Mouse (Mus musculus) liver, postnatal 0 days (tissue): ENCODE measurements at regions not wholly inside any gene's neighbourhood (a gene's known extent, or its start where the extent isn't known, plus 50 kb on each side); places are given as distances from the start of the nearest gene placed in this dataset.

Experiments used
- ATAC-seq: fragments of 200-750 bp; cut with Nextera tagmentation; 2 replicates; pipeline ENCODE4 v1.8.0; 2017; ENCODE audit warnings: mild to moderate bottlenecking, moderate library complexity
- DNase-seq: peaks from one replicate; pipeline ENCODE4 v3.0.0-alpha.2; 2016
- H3K27ac ChIP-seq: fragments of 300-500 bp; sonication (generic); 2 replicates; pipeline ENCODE4 v1.5.1; 2014; ENCODE audit warnings: antibody characterized with exemption, moderate library complexity, mild to moderate bottlenecking, low read depth
- H3K27me3 ChIP-seq: fragments of 300-500 bp; sonication (generic); 2 replicates; pipeline ENCODE4 v1.6.1; 2014; ENCODE audit warnings: low read length, control low read depth, mixed read lengths; ENCODE audit not compliant: insufficient read depth
- H3K36me3 ChIP-seq: fragments of 300-500 bp; sonication (generic); replicated peaks from 2 replicates; pipeline ENCODE4 v1.6.1; 2014; ENCODE audit warnings: mild to moderate bottlenecking, control low read depth, low read length, moderate library complexity, mixed read lengths; ENCODE audit not compliant: insufficient read depth
- H3K4me1 ChIP-seq: fragments of 300-500 bp; sonication (generic); 2 replicates; pipeline ENCODE4 v1.6.1; 2014; ENCODE audit warnings: antibody characterized with exemption, mild to moderate bottlenecking, control low read depth; ENCODE audit not compliant: insufficient read depth
- H3K4me2 ChIP-seq: fragments of 300-500 bp; sonication (generic); 2 replicates; pipeline ENCODE4 v1.6.1; 2014; ENCODE audit warnings: low read depth, mild to moderate bottlenecking, low read length, moderate library complexity, mixed read lengths
- H3K4me3 ChIP-seq: fragments of 300-500 bp; sonication (generic); 2 replicates; pipeline ENCODE4 v1.5.1; 2014; ENCODE audit warnings: low read depth, low read length
- H3K9ac ChIP-seq: fragments of 300-500 bp; sonication (generic); replicated peaks from 2 replicates; pipeline ENCODE4 v1.6.1; 2014; ENCODE audit warnings: mild to moderate bottlenecking, moderate library complexity
- H3K9me3 ChIP-seq: fragments of 300-500 bp; sonication (generic); 2 replicates; pipeline ENCODE4 v1.6.1; 2016; ENCODE audit warnings: mild to moderate bottlenecking, control low read depth, low read length, mixed read lengths
- CTCF ChIP-seq: sonication (generic); IDR thresholded peaks from 2 replicates; pipeline ENCODE4 v1.5.1; 2016; ENCODE audit warnings: antibody characterized with exemption, low read depth
- EP300 ChIP-seq: IDR thresholded peaks from 2 replicates; pipeline ENCODE4 v1.6.1; 2016; ENCODE audit warnings: antibody characterized with exemption, low read depth, mild to moderate bottlenecking
- WGBS: fragments of 180-500 bp; shearing (Covaris S2); extraction: QIAGEN DNeasy Blood & Tissue Kit; methylation state at CpG from one replicate; pipeline ENCODE4 v1.1.7; 2014; ENCODE audit not compliant: insufficient replicate concordance; 5-methylcytosine and 5-hydroxymethylcytosine counted together

- H3K36me3 ChIP-seq, result no peaks in the 10 kb centered on the region
- H3K4me1 ChIP-seq, result peaks cover 2% of the 10 kb centered on the region; the same call in 1 of the 2 replicates
- H3K9me3 ChIP-seq, result no peaks in the 10 kb centered on the region
- DNase-seq (no peak), ATAC-seq (no peak)
- no peaks in the 10 kb centered on the region for H3K27me3 ChIP-seq
- H3K4me2 ChIP-seq, result no peak overlapping the region
- 78% methylated on average over 11 of the region's 11 CpGs for WGBS
- H3K27ac ChIP-seq, result no peak overlapping the region
- no peak for TF ChIP-seq EP300
- no peak for TF ChIP-seq CTCF
- no peak overlapping the region for H3K4me3 ChIP-seq
- H3K9ac ChIP-seq, result no peak overlapping the region
Observed at GRCm38 (mm10) chr19:16061821-16062220, 70.8 kb upstream of the Gnaq start.

GRCm38 (mm10) chr19:16059026-16059425 is 73.6 kb upstream of the Gnaq start:
- H3K27me3 ChIP-seq, result no peaks in the 10 kb centered on the region
- no peak overlapping the region for H3K4me3 ChIP-seq
- DNase-seq, result no peak
- no peak overlapping the region for H3K4me2 ChIP-seq
- H3K36me3 ChIP-seq, result no peaks in the 10 kb centered on the region
- no peaks in the 10 kb centered on the region for H3K9me3 ChIP-seq
- ATAC-seq, result no peak
- 0 out of 2 replicates have a peak, but pooled peaks cover 2% of the 10 kb centered on the region for H3K4me1 ChIP-seq
- no peak overlapping the region for H3K9ac ChIP-seq
- no peak overlapping the region for H3K27ac ChIP-seq
- TF ChIP-seq EP300 (no peak), CTCF (no peak)
- whole genome bisulfite sequencing, result 79% methylated on average over 4 of the region's 4 CpGs

DNA sequence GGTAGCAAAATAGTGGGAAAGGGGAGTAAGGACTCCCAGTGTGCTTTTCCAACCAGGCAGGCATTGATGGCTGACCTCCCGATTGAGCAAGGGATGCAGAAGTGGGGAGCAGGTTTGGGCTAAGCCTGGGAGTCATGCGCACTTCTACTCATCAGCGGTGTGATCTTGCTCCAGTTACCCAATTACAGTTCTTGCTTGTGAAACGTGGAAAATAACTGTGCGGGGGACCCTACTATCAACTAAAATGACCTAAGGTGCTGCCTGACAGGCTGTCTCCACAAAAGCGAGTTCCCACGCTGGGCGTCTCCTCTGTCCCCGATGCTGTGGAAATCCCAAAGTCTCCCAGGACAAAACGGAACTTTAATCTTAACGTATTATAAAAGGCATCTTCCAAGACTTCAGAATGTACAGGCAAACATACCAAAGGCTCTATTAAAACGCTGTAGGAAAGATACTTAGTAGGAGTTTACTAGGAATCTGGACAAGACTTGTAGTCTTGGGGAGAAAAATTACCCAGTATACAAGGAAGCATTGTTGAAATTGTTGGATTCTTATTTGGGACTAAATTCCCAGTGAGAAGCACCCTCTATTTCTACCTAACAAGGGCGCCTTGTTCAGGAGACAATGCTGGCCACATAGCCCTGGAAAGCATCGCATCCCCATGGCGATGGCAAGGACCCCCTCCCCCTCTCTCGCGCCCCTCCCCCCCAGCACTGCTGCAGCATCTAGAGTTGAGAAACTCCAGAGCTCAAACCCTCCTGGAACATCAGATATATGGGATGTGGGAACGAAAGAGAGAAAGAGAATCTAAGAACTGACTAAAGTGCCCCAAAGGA is 65.6 kb upstream of the Cep78 start:
- peaks cover 2% of the 10 kb centered on the region; the same call in 1 of the 2 replicates for H3K4me1 ChIP-seq
- WGBS, result 30% methylated on average over 18 of the region's 18 CpGs
- peak overlapping the region; percentile 63 for H3K4me2 ChIP-seq
- DNase-seq, result no peak
- no peaks in the 10 kb centered on the region for H3K9me3 ChIP-seq
- H3K27me3 ChIP-seq, result no peaks in the 10 kb centered on the region
- H3K27ac ChIP-seq, result no peak overlapping the region
- H3K4me3 ChIP-seq, result peak overlapping the region; percentile 31
- H3K36me3 ChIP-seq, result no peaks in the 10 kb centered on the region
- no peak overlapping the region for H3K9ac ChIP-seq
- TF ChIP-seq EP300, result no peak
- ATAC-seq, result no peak

DNA sequence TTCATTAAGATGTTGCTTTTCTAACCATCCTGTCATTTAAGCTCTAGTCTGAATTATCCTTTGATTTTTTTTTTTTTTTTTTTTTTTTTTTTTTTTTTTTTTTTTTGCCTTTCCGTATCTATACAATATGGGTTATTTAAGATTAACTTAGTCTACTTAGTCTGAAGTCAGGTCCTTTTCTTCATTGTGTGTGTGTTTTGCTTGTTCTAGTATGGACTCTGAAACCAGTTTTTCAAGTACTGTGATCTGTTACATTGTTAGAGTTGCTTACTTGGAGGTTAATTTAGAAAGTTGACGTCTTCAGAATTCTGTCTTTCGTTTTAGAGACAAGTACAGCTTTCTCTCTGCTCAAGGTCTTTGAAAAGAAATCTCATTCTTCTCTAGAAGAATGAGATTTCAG is 64.9 kb upstream of the Cep78 start:
- Histone ChIP-seq H3K9me3 (no peaks in the 10 kb centered on the region), H3K36me3 (no peaks in the 10 kb centered on the region), H3K9ac (no peak overlapping the region), H3K4me2 (peak overlapping the region; percentile 63), H3K4me3 (peak overlapping the region; percentile 31), H3K27me3 (no peaks in the 10 kb centered on the region), H3K4me1 (peaks cover 2% of the 10 kb centered on the region; the same call in 1 of the 2 replicates), H3K27ac (no peak overlapping the region)
- ATAC-seq (no peak), DNase-seq (no peak)
- WGBS, result 49% methylated on average over 3 of the region's 3 CpGs
- TF ChIP-seq EP300, result no peak
- TF ChIP-seq CTCF, result no peak

DNA sequence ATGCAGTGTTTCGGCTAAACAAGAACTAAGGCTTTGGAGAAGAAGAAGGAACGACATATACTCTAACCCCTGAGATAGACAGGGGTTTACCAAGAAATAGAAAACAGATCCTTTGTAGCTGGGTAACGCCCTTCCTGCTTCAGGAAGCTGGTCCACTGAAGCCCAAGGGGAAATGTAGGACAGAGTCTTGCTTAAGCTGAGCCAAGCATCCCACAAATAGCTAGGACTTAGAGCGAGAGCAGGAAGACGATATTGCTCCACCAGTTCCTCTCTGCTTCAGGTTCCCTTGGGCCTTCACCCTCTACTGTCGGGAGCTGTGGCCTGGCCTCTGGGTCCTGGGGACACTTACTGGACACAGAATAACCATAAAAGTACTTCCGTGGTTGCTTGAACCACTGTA is 62.2 kb upstream of the Cep78 start:
- no peaks in the 10 kb centered on the region for H3K27me3 ChIP-seq
- no peak for DNase-seq
- no peak overlapping the region for H3K9ac ChIP-seq
- TF ChIP-seq CTCF, result no peak
- TF ChIP-seq EP300, result no peak
- no peak for ATAC-seq
- WGBS, result 46% methylated on average over 7 of the region's 7 CpGs
- no peaks in the 10 kb centered on the region for H3K36me3 ChIP-seq
- H3K4me3 ChIP-seq, result no peak overlapping the region
- peaks cover 2% of the 10 kb centered on the region; the same call in 1 of the 2 replicates for H3K4me1 ChIP-seq
- no peak overlapping the region for H3K4me2 ChIP-seq
- no peak overlapping the region for H3K27ac ChIP-seq
- H3K9me3 ChIP-seq, result no peaks in the 10 kb centered on the region

DNA sequence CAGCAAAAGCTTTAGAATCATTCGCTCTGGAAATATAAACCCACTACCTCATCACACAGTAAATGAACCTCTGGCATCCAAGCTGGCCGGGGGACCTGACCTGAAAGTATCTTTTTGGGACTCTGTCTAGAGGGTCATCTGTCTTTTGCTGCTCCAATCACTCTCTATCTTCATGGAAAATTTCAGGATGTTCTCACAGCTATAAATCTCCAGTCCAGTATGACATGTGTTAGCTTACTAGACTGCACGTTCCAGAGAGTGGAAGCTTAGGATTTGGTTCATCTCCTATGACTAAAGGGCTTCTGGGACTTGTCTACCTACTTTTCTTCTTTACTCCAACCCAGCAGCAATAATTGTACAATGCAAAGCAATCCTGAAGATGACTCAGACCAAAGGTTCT is 60.5 kb upstream of the Cep78 start:
- Histone ChIP-seq H3K4me3 (no peak overlapping the region), H3K27ac (no peak overlapping the region), H3K9me3 (no peaks in the 10 kb centered on the region), H3K36me3 (no peaks in the 10 kb centered on the region), H3K27me3 (no peaks in the 10 kb centered on the region), H3K9ac (no peak overlapping the region), H3K4me2 (no peak overlapping the region), H3K4me1 (peaks cover 2% of the 10 kb centered on the region; the same call in 1 of the 2 replicates)
- ATAC-seq (no peak), DNase-seq (no peak)
- WGBS, result 69% methylated on average over 3 of the region's 3 CpGs
- TF ChIP-seq EP300, result no peak
- no peak for TF ChIP-seq CTCF
